Mouse (Mus musculus) cerebellum, adult 18-20 months (tissue): ENCODE results near the gene Sgpl1.

Source experiments
- DNase-seq, 2 experiments: peaks; one replicate each; pipeline ENCODE4 v3.0.0; 2021

Gene Sgpl1

DNA sequence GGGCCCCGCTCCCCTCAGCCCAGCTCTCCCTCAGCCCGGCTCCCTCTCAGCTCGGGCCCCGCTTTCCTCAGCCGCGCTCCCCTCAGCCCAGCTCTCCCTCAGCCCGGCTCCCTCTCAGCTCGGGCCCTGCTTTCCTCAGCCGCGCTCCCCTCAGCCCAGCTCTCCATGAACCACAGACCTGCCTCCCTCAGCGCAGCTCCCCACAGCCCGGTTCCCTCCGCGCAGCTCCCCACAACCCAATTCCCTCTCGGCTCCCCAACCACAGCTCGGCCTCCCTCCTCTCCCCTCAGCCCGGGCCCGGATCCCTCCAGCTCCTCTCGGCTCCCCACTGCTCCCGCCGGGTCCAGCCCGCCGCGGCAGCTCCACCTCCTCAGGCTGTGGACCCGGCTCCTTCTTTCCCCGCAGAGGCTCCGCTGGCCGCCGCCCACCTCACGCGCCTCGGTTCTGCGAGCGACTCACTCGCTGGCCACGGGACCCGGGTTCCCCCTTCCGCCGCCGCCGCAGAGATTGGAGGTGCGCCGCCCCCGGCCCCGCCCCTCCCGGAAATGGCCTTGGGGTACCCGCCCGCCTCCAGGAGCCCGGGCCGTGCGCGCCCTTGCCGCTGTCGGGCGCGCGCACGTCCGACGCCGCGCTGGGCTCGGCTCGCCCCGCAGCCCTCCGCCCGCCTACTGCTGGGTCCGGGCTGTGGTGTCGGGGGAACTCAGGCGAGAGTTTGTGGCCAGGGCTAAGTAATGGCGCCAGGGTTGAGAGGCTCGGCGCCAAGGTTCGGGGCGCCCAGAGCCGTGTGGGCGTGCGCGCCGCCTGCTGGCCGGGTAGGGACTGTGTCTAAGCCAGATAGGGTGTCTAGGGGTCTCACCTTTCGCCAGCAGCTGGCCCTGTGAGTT is at the start of gene Sgpl1:
TSS of gene Sgpl1 (minus strand) at position 547 of the 884 bp plus-strand sequence.
- peak; percentile 84 to 88 for DNase-seq

DNA sequence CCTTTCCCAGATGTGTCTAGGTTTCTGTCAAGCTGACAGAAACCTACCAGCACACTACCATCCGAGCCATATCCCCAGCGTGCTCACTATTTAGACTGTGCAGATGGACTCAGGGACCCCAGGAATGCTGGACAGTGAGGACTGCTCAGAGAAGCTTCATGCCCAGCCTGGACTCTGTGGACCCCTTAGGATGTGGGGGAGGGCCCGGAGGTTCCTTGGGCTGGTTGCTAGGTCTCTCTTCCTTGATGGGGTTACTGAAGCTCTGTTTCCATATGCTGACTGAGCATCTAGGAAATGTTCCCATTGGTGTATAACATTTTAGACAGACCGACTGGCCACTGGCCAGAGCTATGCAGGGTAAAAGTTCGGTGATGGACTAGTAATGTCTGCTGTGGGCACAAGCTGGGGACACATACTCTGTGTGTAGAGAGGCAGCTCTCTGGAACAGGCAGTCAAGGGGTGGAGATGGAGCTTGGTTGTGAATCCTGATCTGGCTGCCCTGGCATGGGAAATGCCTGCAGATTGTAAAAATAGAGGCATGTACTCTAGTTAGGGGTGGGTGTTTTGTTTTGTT is 48.3 kb upstream of the Sgpl1 start:
- DNase-seq: no peak

DNA sequence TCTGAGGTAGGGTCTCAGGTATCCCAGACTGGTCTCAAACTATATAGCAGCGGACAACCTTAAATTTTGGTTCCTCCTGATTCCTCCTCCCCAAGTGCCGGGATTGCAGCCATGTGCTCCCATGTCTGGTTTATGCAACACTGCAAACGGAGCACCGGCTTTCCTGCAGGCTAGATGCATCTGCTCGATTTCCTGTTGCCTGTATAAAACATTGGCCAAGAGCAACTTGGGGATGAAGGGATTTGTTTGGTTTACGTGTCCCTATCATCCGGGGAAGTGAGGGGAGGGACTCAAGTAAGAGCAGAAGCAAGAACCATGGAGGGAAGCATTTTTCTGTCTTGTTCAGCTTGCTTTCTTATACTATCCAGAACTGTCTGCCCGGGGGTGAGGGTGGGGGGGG is 47.7 kb upstream of the Sgpl1 start:
- DNase-seq: no peak

DNA sequence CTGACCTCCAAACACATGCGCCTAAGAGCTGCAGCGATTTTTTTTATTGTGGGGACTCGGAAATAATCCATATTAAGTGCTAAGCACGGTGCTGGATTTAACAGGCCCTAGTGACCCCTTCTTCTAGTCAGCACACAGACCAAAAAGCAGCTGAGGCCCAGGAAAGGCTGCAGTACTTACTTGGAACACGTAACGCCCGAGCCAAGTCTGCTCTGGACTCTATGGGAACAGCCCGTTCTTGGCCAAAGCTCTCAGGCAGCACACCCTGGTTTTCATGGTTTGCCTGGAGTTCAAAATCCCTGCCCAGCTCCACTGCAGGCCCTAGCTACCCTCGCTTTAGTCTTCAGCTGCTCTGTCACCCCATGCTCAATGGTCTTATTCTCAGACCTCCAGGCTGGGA is 47.1 kb upstream of the Sgpl1 start:
- DNase-seq: no peak

DNA sequence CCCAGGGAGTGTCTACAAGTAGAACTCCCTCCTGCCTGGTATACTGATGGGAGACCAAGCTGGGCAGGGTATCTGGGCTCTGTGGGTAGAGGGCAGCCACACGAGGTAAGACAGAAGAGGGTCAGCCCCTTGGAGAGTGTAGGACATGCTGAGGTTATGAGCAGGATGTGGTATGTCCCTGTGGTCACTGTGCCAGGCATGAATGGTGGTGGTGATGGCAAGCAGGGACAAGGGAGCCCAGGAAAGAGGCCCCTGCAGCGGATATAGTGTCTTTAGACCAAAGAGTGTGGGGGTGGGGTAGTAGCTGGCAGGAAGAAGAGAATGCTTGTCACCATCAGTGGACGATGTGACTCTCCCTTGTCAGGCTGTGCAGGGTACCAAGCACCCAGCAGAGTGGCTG is 40.5 kb upstream of the Sgpl1 start:
- no peak for DNase-seq

DNA sequence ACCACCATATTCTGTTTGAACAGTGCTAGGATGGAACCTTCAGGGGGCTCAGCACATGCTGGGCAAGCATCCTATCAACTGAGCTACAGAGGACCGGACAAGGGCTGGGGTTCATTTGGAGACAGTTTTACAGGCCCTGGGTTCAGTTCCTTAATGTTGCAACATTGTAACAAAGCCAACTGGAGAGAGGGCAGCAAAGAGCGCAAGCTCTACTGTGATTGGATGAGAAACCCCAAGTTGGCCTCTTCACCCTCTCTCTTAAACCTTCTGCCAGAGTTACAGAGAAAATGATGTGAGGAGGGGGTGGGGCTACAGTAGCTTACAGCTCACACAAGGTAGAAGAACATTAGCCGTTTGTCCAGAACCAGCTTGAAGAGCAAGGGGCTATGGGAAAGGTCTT is 39.5 kb upstream of the Sgpl1 start:
- DNase-seq: no peak

DNA sequence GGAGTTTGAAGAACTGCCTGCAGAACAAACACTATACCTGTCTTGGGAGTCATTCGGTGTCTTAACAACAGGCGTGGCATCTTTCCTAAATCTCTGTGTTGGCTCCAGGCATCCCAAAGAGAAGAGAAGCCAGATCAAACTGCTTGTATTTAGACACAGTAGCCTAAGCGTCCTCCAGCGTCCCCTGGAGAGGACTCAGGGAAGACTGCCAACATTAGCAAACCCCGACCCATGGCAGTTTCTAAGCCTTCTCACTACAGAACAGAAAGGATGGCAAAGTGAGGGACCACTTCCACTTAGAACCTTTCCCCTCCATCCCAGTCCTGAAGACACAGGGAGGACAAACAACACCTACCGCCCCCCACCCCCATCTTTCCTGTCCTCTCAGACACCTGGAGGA is 32.4 kb upstream of the Sgpl1 start:
- DNase-seq: no peak

DNA sequence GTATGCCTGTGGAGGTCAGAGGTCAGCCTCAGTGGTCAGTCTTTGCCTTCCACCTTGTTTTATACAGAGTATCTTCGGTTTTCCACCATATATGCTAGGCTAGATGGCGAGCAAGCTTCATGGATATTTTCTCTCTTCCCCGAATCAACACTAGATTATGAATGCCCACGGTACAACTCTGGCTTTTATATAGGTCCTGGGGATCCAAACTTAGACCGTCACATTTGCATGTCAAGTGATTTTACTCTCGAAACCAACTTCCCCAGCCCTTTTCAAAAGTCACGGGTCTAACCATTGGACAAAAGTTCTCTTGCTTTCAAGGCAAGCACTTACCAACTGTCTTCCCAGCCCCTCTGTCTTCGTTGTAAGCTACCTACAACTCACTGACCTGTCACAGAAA is 31.2 kb upstream of the Sgpl1 start:
- no peak for DNase-seq

DNA sequence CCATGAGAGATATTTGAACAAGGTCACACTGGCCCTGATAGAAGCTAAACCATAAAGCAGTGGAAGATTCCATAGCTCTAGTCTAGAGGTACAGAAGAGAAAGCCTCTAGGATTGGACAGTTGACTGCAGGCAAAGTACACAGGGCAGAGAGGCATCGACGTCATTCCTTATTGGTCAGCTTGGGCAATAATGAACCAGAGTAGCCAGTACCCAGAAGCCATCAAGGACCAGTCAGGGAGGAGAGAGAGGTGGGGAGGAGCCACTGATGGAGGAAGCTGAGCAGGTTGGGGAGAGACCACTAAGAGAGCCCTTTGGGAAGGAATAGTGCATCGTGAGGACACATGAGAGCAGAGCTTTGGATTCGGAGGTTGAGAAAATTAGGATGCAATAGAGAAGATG is 30.2 kb upstream of the Sgpl1 start:
- DNase-seq: peak; percentile 25 to 31

DNA sequence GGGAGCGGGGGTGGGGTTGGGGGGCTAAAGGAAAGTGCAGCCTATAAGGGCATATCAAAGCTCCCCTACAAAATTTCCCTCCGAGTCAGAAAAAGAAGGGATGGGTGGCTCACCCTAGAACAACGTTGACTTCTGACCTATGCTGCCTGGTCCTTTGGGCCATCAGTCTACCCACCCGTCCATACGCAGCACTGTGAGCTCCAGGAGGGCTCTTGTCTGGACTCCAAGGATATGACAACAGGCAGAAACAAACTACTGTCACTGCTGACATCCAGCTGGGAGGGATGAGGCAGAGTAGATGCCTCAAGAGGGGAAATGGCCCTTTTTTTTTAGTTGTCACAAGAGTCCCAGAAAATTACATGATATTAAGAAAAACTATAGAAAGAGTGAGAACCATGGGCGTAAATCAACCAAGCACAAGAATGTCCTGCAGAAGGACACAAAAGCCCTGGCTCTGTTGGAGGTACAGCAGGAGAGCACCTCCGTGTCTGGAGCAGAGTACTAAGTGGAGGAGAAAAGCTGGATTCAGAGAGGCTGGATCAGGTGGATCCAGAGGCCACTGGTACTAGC is 28.8 kb upstream of the Sgpl1 start:
- peak; percentile 33 to 50 for DNase-seq

DNA sequence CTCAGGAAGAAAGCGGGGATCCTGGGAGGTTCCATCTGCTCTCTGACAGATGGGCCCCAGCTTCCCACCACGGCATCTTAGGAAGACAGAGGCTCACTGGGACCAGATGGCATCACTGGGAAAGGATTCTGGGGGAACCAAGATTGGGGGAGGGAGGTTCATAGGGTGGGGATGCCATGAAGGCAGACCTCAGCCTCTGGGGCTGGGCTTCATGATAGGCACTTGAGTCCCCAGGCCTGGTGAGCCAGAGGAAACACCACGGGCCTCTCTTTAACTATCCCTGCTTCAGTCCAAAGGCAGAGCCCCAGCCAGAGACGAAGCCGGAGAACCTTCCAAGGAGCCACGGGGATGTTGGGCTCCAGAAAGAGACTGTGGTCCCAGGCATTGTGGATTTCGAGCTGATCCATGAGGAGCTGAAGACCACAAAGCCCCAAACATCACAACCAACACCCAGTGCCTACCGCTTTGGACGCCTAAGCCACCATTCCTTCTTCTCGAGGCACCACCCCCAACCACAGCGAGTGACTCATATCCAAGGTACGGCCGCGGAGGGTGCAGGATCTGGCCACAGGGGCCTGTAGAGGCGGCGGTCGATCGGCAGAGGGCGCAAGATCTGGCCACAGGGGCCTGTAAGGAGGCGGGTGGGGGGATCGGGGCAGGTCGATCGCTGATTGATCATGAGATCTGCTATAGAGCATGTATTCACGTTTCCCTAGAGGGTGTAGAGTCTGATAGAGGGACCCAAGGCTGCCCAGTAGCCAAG is 28.1 kb upstream of the Sgpl1 start:
- DNase-seq: peak; percentile 91

DNA sequence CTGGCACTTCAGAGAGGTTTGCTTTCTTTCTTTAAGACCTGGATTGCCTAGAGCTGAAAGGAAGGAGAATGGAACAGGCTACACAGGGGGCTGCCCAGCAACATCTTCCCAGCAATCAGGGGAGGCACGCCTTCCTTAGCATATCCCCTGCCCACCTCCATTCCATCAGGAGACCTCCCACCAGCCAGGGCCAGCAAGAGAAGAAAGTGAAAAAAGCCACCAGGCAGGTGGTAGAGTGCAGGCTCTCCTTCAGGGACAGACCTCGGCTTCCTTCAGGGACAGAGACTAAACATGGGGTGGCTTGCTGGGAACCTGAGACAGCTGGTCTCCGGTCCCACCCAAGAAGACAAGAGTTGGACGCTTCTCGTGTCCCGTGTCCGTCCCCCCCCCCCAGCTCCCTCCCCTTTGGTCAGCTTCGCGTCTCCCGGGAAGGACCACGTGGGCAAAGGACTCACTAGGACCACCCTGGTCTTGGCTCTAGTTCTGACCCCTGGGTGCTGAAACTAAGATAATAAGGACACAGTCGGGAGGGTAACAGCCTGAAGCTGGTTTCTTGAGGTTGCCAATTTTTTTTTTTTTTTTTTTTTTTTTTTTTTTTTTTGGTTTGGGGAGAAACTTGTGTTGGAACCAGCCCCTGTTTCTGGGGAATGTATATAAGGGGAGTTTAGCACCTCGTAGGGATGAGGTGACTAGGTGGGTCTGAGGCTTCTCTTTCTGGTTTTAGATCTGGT is 27.4 kb upstream of the Sgpl1 start:
- DNase-seq: peak; percentile 26 to 48

DNA sequence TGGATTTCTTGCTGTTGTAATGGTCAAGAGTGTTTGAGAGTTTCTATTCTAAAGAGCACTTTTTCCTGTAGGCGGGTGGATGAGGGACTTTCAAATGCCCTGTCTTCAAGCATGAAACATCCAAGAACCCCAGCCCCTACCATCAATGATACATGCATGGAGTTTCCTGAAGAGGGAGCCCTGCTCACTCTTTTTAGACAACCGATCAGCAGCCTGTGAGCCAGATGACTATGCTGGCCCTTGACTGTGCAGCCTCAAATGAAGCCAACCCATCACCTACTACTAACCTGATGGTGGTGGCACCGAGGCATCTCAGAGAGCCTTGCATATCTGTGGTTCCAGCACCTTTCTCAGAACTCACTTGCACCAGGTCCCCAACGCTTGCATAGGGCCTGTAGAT is 25.0 kb upstream of the Sgpl1 start:
- DNase-seq: no peak

DNA sequence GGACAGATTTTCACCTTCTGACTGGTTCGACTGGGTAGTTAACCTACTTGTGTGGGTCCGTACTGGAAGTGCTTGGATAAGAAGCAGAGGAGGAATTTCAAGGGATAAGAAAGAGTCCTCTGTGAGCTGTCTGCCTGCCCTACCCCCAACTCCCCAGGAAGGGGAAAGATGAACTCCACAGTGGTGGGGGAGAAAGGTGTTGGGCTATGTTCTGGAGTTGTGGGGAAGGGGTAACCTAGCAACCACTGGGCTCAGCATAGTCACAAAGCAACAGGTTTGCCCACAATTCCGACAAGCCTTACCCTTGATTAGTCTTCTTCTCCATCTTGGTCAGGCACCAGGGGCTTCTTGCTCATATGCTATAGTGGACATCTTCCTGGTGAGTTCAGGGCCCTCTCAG is 24.2 kb upstream of the Sgpl1 start, which contains the start of gene Tbata:
TSS of gene Tbata (plus strand) at position 301 of the 400 bp plus-strand sequence.
- no peak for DNase-seq

DNA sequence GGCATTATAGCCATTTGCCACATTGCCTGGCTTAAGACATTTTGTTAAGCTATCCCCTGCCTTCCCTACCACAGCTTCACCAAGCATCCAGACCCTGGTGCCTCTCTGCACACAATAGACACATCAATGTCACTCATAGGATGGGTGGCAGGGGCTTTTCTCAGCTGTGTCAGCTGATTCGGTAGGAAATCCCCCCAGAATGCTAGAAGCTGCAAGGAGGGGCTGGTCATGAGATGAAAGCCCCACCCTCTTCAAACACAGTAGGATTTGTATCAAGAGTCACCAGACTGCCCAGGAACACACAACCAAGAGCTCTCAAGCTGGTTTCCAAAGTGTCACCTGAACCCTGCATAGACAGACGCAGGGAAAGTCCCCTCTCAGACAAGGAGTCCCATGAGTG is 20.9 kb upstream of the Sgpl1 start:
- no peak for DNase-seq

DNA sequence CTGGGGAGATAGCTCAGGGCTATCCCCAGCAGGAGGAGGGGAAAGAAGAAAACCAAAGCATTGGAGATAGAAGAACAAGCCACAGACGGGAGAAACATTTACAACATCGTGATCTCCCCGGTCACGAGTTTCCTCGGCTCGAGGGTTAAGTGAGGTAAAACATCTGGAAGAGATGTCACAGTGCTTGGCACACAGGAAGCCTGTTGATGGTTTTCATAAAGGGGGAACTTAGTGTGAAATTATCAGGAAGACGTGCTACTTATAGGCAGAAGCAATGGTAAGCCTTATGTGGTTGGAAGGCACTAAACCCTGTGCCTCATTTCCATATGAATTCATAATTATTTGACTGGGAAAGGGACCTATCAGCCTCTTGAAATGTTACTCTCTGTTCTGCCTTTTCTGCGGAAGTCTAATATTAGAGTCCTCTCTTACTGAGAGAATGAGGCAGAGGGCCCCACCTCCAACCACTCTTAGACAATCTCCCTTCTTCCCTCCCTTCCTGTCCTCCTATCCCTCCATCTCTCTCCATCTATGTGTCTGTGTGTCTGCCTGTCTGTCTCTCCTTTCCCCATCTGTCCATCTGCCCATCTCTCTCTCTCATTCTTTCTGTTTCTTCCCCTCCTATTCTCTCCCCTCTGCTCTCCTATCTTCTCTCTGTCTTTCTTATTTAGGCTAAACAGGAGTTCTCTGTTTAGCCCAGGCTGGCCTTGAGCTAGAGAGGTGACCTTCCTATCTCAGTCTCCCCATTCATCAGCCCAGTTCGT is 20.0 kb upstream of the Sgpl1 start:
- DNase-seq: no peak

DNA sequence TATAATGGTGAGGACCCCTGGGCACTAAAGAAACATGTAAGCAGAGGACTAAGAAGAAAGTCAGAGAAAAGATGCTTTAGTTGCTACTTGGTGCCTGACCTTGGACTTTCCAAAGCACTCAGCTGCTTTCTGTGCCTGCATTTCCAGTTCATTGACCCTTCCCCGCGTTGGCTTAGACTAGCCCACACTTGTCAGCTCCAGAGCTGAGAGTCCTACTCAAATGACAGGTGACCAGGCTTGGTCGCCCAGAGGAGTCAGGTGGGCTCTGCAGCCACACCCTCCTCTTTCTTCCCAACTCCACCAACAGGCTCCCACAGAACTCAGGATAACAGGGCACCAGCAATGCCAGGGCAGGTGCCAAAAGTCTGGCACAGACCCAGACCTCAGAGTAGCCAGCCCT is 14.9 kb upstream of the Sgpl1 start:
- no peak for DNase-seq

DNA sequence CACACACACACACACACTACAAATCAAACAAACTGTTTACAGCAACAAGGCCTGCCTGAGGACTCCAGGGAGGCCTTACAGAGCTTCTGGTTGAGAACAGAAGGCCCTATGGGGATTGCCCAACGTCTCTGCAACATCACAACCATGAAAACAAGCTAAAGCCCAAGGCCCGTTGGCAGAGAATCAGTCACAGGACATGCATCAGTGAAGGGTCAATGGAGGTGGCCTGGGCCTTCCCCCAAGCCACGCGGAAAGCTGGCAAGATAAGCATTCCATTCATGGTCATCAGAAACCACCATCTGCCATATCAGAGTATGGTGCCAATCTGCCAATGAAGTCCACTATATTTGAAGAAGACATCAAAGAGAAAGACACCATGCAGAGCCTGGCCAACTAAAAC is 13.2 kb upstream of the Sgpl1 start:
- DNase-seq: peak; percentile 32 to 40

DNA sequence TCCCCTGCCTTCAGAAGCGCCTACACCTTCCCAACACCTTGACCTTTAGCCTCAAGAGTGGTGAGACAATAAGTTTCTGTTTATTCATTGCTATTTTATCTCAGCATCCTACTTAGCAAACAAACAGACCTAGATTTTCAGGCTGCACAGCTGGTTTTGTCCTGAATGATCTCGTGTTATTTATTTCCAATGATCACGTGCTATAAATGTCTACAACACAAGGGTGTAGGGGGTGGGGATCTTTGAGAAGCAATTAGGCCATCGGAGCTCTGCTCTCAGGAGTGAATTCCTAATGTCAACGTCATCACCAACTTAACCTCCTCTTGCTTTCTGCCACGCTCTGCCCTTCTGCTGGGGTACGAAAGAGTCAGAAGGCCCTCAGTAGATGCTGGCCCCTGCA is 12.6 kb upstream of the Sgpl1 start:
- no peak for DNase-seq

DNA sequence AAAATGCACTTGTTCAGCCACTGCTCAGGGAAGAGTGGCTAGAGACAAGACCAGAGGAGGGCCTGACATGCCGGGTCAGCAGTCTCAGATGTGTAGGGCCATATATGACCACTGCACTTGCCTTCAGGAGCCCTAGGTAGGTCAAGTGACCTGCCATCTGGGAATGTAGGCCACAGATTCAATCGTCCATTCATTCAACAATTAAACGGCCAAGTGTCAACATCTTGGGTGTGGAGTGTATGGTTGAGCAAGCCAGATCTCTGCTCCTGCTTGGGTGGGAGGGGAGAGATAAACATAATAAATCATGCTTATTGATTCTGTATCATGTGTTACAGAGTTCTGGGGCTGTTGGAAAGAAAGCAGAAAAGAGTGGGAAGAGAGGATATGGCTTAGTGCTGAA is 11.1 kb upstream of the Sgpl1 start:
- no peak for DNase-seq

DNA sequence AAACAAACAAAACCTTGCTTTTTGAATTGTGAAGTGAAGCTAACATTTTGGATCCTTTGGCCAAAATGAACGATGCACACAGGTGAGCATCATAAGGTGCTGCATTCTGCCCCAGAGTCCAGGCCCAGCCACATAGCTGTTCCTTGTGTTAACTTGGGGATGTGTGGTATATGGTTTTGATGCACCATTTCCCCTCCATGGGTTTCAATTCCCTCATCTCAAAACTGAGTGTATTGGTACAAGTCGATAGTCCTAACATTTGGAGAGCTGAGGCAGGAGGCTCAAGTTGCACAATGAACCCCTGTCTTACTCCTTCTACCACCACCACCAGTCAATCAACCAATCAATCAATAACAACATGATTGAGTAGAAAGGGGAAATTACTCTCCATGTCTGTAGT is 8.9 kb upstream of the Sgpl1 start:
- DNase-seq: no peak

DNA sequence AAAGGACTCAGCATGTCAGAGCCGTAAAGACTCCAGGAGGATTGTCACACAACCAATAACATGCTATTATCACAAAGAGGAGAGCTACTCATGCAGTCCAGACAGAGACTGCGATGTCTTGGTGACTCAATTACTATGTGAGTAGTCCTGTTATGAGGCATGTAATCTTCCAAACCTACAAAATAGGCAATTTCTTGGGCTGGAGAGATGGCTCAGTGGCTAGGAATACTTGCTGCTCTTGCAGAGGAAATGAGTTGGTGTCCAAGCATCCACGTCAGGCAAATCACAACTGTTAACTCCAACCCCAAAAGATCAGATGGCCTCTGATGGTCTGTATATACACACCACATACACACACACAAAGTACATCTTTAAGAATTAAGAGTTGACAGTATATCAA is 8.1 kb upstream of the Sgpl1 start:
- DNase-seq: no peak
